Mouse (Mus musculus) right cerebral cortex, postnatal 10 days (tissue): ENCODE data around the gene Ucp3.
"Not testable (repeated sequence)": the region's sequence is repeated elsewhere in the genome, so short reads cannot be mapped to it uniquely, and the experiment has no call there.

Experiments
- DNase-seq, 2 experiments: peaks; one replicate each; pipeline ENCODE4 v3.0.0; 2021; ENCODE audit warnings: low spot score in 2 of 2

Ucp3 gene

DNA sequence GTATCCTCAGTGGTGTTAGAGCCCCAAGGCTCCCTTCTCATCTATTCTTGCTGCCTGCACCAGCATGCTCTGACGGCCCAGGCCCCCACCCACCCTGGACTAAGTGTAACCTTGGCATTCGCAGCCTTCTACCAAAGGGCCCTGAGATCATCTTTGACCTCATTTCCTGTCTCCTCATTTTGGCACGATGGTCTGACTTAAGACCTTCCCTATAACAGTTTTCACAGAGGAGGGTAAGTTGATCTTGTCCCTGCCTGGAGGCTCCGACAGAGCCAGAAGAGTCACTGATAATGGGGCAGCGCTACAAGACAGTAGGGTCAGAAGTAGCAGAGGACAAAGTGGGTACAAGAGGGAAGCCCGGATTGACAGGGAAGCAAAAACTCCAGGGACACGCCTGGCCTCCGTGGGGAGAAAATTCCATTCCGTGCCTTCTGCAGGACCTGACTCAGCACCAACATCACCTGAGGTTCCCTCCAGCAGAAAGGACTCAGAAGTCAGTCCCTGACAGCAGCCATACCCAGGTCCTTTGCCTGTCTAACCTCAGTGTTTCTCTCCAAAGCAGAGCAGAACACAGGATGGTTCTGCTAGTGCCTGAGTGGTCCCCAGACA is 1.2 kb downstream of the Ucp3 start:
- DNase-seq = no peak

DNA sequence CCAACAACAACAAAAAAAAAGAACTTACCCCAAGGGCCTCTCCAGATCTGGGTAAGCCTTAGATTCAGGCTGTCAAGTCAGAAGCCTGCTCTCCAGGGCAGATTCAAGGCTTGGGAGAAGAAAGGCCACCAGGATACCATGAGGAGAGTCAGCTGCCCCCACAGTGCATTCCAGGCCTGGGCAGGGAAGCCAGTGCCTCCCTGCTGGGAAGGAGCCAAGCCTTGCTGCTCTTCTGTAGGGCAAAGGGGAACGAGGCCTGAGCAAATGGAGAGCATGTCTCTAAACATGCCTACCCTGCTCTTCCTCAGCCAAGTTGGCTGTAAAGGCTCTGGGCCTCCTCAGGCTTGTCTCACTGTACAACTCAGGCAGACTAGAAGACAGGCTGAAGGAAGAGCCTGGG is 1.9 kb downstream of the Ucp3 start:
- no peak for DNase-seq

DNA sequence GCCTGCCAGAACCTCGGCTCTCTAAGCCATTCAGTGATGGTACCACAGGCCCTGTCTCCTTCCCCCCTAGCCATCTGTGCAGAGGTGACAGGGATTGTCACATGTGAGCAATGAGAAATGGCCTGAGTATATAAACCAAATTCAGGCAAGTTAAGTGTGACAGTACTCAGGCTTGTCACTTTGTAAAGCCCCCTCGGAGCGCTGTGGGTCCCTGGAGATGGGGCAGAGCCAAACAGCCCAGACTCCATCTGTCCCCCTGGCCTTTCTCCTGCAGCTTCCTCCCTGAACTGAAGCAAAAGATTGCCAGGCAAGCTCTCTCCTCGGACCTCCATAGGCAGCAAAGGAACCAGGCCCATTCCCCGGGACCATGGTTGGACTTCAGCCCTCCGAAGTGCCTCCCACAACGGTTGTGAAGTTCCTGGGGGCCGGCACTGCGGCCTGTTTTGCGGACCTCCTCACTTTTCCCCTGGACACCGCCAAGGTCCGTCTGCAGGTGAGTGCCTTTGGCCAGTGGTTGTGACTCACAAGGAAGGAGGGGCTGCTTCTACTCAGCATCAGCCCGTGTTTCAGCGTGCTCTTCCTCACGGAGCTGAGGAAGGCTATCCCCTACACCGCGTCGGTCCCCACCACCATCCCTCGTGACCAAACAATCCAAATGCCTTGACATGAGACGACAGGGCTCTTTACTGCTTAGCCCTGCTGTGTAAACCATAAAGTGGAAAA is 6.5 kb downstream of the Ucp3 start:
- no peak for DNase-seq

DNA sequence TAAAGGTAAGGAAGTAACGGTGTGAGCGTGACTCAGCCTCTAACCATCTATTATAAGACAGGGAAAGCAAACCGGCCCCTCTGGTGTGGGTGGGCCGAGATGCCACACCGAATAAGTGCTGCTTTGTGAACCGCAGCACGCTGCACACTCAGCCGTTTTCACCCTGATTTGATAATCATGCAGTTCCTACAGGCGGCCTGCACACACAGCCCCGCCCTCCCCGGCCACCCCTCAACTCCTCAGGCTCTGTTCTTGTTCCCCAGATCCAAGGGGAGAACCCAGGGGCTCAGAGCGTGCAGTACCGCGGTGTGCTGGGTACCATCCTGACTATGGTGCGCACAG is 7.0 kb downstream of the Ucp3 start:
- no peak for DNase-seq

DNA sequence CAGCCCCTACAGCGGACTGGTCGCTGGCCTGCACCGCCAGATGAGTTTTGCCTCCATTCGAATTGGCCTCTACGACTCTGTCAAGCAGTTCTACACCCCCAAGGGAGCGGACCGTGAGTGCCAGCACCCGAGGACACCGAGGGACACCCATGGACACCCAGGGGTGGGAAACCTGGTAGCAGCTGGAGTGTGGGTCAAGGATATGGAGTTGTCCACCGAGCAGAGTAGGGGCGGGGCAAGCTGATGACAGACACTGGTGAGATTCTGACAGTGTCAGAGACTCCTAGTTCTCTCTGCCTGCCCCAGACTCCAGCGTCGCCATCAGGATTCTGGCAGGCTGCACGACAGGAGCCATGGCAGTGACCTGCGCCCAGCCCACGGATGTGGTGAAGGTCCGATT is 7.4 kb downstream of the Ucp3 start:
- DNase-seq = no peak

DNA sequence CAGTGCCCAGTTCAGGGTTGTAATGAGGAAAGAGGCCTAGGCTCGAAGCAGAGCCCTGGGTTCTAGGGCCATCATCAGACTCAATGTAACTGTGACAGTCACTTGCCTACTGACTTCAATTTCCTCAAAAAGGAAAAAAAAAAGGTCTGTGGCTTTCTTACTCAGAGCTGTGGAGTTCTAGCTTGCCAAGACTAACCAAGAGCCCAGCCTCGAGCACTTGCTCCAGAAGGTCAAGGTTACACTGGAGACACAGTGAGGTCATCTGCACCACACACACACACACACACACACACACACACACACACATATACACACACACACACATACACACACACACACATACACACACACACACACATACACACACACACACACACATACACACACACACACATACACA is 9.3 kb downstream of the Ucp3 start:
- not testable (repeated sequence) for DNase-seq

DNA sequence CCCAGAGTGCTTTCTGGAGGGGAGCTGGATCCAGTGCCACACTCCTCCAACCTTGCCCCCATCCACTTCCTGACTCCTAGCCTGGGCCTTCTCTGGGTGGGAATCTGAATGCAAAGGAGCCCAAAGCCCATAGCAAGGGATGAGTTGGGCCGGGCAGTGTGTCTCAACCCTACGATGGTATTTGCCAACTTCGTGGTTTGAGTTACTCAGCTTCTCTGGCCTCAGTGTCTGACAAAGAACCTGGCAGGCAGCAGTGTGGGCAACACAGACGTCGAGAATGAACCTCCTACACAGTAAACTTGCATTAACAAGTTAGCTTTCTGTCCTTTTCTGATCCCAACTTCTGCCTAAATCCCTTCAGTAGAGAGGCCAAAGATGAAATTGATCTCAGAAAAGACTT is 11.7 kb downstream of the Ucp3 start:
- DNase-seq = no peak

DNA sequence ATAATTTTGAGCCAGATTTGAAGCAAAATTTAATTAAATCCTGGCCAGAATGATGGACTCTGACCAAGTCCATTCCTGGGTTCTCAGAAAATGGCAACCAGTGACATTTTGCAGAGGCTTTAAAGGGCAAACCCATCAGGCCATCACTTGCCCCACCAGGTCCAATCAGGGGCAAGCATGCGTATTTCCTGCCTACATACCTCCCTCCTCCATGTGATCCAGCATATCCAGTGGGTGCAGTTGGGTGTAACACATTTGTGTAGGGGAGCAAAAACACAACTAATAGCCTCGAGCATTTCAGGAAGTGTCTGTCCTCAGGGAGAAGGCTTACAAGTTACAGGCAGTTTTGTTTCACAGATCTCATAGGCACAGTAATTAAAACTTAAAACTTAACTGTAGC is 14.5 kb downstream of the Ucp3 start:
- DNase-seq = no peak

DNA sequence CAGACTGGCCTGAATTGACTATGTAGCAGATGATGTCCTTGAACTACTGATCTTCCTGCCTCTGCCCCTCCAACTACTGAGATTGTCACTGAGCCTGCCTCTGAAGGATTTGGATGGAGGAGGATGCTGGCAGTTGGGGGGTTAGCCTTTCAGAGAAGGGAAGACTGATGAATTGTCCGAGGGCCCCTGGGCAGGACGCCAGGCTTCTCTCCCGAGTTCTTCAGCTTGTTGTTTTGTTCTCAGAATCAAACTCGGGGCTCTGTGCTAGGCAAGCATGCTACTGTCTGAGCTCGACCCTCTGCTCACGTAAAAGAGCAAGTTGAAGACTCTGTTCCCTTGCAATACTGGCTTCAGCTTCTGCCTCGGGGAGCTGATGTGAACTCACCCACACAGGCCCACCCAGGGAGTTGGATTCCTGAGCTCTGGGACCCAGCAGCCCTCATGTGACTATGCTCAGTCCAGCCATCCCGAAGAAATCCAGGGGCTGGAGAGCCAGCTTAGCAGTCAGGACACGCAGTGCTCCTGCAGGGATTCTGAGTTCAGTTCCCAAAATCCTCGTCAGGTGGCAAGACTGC is 15.8 kb downstream of the Ucp3 start:
- peak; percentile 60 to 72 for DNase-seq

DNA sequence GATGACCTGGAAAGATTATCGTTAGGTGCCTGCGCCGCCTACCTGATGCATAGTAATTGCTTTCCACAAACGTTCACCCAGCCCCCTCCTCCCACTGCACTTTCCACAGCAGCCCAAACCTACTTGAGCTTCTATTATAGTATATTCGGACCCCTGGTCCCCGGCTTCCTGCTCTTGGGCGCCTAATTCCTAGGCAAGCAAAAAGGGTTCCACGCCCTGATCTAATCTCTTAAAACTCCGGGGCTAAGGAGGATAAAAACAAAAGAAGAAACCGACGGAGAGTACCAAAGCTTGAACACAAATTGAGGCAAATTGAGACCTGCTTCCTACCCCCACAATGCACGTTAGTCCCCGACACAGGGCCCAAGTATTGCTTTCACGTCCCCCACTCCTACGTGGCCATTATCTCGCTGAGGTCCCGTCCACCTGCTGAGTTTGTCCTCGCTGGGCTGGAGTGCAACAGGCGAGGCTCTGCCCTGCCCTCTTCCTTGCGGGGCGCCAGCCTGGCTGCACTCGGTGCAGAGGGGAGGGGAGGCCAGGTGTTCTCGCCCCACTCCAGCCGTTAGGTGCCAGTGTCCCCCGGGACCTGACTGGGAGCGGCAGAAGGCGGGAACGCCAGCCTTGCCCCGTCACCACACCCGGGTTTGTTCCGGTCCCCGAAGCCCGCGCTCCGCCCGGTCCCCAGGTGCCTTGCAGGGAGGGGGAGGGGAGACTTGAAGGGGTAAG is 19.8 kb downstream of the Ucp3 start:
- DNase-seq = no peak

DNA sequence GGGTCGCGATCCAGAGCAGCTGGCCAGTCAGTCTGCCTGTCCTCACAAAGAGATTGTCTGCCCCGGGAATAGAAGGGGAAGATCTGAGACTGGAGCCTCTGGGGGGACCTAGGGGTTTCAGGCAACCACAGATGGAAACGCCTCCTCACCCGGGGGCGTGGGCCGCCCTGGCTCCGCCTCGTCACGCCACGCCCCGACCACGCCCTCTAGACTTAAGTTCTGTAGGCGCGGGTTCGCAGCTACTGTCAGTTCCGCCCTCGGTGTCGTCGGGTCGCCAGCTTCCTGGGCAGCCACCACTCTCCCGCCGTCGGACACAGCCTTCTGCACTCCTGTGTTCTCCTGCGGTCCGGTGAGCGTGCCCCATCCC is 20.3 kb downstream of the Ucp3 start, which contains the start of gene Ucp2:
TSS of gene Ucp2 (plus strand) at position 221 of the 367 bp plus-strand sequence.
- peak; percentile 67 to 71 for DNase-seq

DNA sequence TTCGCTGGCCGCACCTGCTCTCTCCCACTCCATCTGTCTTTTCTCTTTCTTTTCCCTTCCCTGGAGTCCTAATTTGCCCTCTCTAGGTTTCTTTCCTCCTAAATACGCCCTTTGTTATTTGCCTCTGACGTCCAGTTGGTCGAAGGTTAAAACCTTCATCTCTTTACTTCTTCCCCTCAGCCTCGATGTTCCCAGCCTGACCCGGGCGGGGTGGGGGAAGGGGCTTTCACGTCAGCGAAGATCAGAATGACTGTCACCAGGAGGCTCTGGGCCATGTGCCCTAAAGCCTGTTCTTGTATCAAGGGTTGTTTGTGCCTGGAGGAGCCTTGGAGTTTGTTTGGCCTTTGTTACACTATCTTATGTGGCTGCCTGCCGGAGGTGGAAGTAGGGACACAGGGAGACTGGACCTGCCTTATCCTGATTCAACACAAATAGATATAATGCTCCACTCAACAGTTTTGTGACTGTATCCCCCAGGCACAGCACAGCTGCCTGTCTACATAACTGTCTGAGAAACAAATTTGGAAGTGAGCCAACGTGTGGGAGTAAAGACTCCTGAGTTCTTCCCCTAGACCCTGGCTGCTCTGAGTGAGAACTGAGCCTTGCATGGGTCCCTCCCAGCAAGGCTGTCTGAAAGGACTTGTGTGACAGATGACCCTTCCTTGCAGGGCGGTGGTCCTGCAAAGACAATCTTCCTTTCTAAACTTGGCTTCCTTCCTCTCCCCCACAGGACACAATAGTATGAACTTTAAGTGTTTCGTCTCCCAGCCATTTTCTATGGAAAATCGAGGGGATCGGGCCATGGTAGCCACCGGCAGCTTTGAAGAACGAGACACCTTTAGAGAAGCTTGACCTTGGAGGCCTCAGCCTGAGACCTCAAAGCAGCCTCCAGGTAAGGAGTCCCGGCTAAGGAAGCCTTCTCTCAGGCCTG is 21.0 kb downstream of the Ucp3 start:
- peak in 1 of 2 experiments; percentile 71 for DNase-seq

DNA sequence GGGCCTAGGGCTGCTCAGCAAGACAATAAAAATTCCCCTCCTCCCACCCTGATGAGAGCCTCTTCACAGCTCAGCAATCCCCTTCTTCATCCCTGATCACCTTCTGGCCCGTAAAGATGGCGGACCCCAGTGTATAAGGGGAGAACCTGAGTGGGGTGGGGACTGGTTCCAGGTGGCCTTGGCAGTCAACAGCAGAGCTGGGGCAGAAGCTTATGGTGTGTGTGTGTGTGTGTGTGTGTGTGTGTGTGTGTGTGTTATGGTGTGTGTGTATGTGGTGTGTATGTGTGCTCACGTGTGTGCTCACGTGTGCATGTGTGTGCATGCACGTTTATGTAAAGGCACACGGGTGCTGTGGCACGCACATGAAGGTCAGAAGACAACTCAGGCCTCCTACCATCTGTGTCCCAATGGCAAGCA is 21.6 kb downstream of the Ucp3 start:
- no peak for DNase-seq

DNA sequence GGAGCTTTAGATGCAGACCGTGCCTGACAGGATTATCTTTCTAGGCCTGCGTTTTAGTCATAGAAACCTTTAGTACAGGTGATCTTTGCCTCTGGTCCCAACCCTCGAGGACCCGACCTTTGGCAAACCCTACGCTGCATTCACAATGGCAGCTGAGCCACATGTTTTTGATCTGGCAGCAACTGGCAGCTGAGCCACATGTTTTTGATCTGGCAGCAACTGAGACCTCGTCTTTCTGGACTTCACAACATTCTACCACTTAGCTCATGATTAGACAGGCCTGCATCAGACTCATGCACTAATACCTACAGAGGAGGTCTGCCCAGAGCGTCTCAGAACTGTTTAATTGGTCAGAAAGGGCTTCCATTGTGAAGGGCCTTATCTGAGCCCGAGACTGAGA is 22.3 kb downstream of the Ucp3 start:
- DNase-seq = no peak

DNA sequence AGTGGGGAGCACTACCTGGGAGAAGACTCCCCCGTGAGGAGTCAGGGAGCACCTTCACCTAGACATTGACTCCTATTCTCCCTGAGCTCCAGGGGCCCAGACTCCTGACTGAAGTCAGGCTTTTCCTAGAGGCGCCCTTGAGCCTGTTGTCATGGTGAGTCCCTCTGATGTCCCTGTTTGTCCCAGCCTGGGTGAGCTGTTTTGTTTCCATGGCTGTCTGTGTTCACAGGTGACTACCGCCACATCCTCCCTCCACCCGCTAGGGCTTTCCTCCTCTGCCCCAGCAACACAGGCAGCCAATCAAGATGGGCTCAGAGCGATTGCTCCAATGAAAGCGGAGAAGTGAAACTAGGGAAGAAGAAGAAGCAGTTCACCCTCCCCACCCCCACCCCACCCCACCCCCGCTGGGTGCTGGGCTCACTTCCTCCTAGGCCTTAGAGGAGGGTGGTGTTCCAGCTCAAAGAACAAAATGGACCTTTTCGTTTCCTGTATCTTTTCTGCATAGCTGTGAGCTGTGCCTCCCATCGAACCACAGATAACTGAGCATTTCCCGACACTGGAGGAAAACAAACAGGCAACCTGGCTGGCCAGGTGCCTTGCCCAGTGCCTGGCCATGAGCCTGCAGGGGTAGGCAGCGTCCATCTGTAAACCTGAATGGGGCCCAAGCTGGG is 22.9 kb downstream of the Ucp3 start:
- peak; percentile 85 to 92 for DNase-seq

DNA sequence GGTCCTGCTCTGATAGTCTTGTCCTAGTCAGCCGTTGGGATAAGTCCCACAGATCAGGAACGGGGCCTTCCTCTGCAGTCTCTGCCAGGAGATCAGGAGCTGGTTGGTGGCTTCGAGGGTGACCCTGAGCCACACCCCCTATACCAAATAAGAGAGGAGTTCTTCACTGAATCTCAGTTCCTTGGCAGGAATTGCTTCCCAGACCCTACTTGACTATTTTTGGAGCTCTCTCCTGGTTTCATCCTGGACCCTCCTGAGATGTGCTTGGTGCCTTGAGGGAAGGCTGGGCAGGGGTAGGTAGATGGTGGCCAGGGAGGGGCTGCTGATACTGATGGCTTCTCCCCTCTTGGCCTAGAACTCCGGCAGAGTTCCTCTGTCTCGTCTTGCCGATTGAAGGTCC is 23.6 kb downstream of the Ucp3 start:
- no peak for DNase-seq

DNA sequence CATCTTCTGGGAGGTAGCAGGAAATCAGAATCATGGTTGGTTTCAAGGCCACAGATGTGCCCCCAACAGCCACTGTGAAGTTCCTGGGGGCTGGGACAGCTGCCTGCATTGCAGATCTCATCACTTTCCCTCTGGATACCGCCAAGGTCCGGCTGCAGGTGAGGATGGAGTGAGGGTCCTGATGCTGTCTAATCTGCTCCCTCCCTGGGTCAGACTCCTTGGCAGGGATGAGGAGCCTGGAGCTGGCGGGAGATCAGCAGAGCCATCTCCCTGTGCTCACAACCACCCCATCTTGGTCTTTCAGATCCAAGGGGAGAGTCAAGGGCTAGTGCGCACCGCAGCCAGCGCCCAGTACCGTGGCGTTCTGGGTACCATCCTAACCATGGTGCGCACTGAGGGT is 24.0 kb downstream of the Ucp3 start:
- DNase-seq = no peak

DNA sequence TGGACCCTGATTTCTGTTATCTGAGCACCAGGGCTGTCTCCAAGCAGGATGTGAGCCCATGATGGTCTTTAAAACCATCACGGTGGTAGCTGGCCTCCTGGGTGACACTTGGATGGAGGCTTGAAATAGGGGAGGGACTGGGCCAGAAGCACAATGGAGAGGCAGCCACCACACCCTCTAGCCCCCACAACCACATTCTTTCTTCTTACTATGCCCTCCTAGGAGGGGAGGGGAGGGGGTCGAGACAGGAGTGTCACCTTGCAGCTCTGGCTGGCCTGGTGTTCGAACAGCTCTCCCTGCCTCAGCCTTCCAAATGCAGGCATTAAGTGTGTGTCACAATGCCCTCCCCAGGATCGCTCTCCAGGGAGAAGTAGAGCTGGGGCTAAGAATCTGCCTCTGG is 24.6 kb downstream of the Ucp3 start:
- no peak for DNase-seq

DNA sequence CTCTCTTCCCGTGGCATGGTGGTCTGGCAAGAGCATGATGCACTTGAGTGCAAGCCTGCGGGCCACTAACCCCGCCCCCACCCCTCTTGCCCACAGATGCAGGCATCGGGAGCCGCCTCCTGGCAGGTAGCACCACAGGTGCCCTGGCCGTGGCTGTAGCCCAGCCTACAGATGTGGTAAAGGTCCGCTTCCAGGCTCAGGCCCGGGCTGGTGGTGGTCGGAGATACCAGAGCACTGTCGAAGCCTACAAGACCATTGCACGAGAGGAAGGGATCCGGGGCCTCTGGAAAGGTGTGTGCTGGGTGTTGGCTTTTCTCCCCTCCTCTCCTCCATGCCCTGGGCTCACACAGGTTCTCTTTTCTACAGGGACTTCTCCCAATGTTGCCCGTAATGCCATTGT is 25.2 kb downstream of the Ucp3 start:
- DNase-seq = no peak

DNA sequence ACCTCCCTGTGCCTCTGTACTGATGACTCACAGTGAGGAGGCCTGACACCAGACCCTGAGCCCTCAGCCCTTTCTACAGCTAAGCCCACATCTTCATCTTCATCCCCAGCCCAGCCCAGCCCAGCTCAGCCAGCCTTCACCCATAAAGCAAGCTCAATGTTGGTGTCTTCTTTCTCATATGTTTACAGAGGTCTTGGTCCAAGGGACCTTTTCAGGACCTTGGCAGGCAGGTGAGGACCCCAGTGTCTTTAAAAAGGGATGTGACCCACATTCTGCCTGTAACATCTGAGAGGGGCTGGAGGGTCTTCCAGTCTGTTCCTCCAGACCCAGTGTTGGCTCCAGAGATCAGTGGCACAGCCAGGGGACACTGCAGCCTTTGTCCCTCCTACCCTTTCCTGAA is 26.7 kb downstream of the Ucp3 start:
- DNase-seq = no peak

DNA sequence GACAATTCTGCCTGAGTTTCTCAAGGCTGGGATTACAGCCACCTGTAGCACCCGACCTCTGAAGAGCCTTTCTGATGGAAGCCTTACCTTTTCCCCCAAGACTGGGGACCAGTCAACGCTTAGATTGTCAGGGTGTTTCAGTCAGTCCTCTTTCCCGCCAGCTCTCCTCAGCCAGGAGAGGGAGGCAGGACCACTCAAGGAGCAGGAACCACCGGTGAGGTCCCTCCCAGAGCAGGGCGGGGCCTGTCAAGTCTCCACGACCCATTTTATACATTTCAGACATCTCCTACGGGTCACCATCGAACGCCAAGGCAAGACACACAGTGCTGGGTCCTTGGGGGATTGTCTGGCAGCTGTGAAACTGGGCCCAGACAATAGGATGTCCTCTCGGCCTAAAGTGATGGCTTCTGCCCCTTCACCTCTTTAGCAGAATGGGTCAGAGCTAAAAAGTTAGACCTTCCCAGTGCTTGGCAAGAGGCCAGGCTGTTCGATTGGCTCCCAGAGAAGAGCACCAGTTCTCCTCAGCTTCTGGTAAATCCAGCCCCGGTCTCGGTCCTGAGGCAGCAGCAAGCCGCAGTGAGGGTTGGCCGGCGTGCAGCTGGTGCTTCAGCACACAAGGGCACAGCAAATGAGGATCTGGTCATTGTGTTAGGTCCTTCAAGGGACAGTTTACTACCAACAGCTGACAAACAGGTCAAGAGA is 27.6 kb downstream of the Ucp3 start:
- DNase-seq = no peak
